Mouse (Mus musculus) CH12.LX (cell line): ENCODE results near the gene Apol7a. TPM values are rescaled to one million over a fixed set of nuclear protein-coding genes. Genes with fewer than 3 reads are reported as not detected.
A peak's percentile ranks its signal among the peaks of the same experiment; 100 is the strongest.

ENCODE experiments used
- DNase-seq: peaks from one replicate; pipeline ENCODE4 v3.0.0-alpha.2; 2013; ENCODE audit errors: extremely low read depth
- H3K27ac ChIP-seq: 2 replicates; pipeline ENCODE4 v1.5.1; 2012; ENCODE audit warnings: low read depth, mild to moderate bottlenecking, control low read depth, moderate library complexity; ENCODE audit not compliant: insufficient read depth
- H3K27me3 ChIP-seq: replicated peaks from 2 replicates; pipeline ENCODE3; 2012; ENCODE audit warnings: inconsistent platforms
- H3K36me3 ChIP-seq, 2 experiments: replicated peaks in 1 of 2; 2 replicates each; pipeline versions ENCODE3 to v1.6.1; 2012; ENCODE audit warnings: inconsistent platforms in 1 of 2, low read length in 1 of 2, mild to moderate bottlenecking in 1 of 2, mixed read lengths in 1 of 2, moderate library complexity in 1 of 2; ENCODE audit not compliant: control insufficient read depth in 1 of 2, insufficient read depth in 1 of 2
- H3K4me1 ChIP-seq, 2 experiments: 2 replicates each; pipeline ENCODE4 v1.6.1; 2012; ENCODE audit warnings: inconsistent platforms in 1 of 2, moderate library complexity in 1 of 2; ENCODE audit not compliant: insufficient read depth in 2 of 2, control insufficient read depth in 1 of 2
- H3K4me2 ChIP-seq: 2 replicates; pipeline ENCODE4 v1.6.1; 2012; ENCODE audit warnings: low read depth, mild to moderate bottlenecking, control low read depth; ENCODE audit not compliant: poor library complexity, insufficient read depth, severe bottlenecking
- H3K4me3 ChIP-seq, 3 experiments: fragments of 150-350 bp in 1 of 3; sonication (generic) in 1 of 3; replicated peaks in 1 of 3; 2 replicates each; pipeline versions ENCODE3 to v1.5.1; 2011 to 2012; ENCODE audit warnings: low read depth in 2 of 3, low read length in 2 of 3, mild to moderate bottlenecking in 2 of 3, moderate library complexity in 2 of 3, control low read depth in 1 of 3, improper control_type of control experiment in 1 of 3, inconsistent platforms in 1 of 3, mixed read lengths in 1 of 3; ENCODE audit not compliant: poor library complexity in 1 of 3
- H3K79me2 ChIP-seq: replicated peaks from 2 replicates; pipeline ENCODE4 v1.6.1; 2012; ENCODE audit warnings: mild to moderate bottlenecking, moderate library complexity; ENCODE audit not compliant: control insufficient read depth, poor library complexity, insufficient read depth, severe bottlenecking; ENCODE audit errors: extremely low read depth
- H3K9ac ChIP-seq: 2 replicates; pipeline ENCODE4 v1.6.1; 2012; ENCODE audit warnings: low read depth, mild to moderate bottlenecking, control low read depth, moderate library complexity; ENCODE audit not compliant: insufficient read depth
- H3K9me3 ChIP-seq: replicated peaks from 2 replicates; pipeline ENCODE3; 2012; ENCODE audit warnings: low read length, inconsistent platforms, mixed read lengths
- CHD2 ChIP-seq: IDR thresholded peaks from 2 replicates; pipeline ENCODE4 v1.6.1; 2011; ENCODE audit warnings: low read length, improper control_type of control experiment
- CTCF ChIP-seq, 2 experiments: IDR thresholded peaks in 1 of 2; conservative IDR thresholded peaks in 1 of 2; 2 replicates each; pipeline ENCODE4 v1.5.1; 2011 to 2012; ENCODE audit warnings: low read depth in 2 of 2, low read length in 2 of 2, improper control_type of control experiment in 1 of 2, inconsistent platforms in 1 of 2, mild to moderate bottlenecking in 1 of 2, moderate library complexity in 1 of 2
- E2F4 ChIP-seq: IDR thresholded peaks from 2 replicates; pipeline ENCODE4 v1.6.1; 2011; ENCODE audit warnings: low read depth, low read length, improper control_type of control experiment; ENCODE audit not compliant: insufficient replicate concordance
- ELF1 ChIP-seq: IDR thresholded peaks from 2 replicates; pipeline ENCODE4 v1.6.1; 2014; ENCODE audit warnings: low read depth, mild to moderate bottlenecking, inconsistent platforms, low read length, improper control_type of control experiment
- EP300 ChIP-seq: IDR thresholded peaks from 2 replicates; pipeline ENCODE4 v1.6.1; 2011; ENCODE audit warnings: low read length, improper control_type of control experiment
- GABPA ChIP-seq: IDR thresholded peaks from 2 replicates; pipeline ENCODE4 v1.6.1; 2012; ENCODE audit warnings: low read depth, low read length, improper control_type of control experiment, inconsistent platforms; ENCODE audit not compliant: insufficient replicate concordance
- HCFC1 ChIP-seq: IDR thresholded peaks from 2 replicates; pipeline ENCODE4 v1.6.1; 2012; ENCODE audit warnings: low read depth, mild to moderate bottlenecking, inconsistent platforms, low read length, improper control_type of control experiment
- IRF4 ChIP-seq: IDR thresholded peaks from 2 replicates; pipeline ENCODE4 v1.6.1; 2014; ENCODE audit warnings: low read depth, mild to moderate bottlenecking, inconsistent platforms, low read length, improper control_type of control experiment
- JUND ChIP-seq: conservative IDR thresholded peaks from 2 replicates; pipeline ENCODE4 v1.6.1; 2011; ENCODE audit warnings: low read depth, low read length, improper control_type of control experiment
- MAFK ChIP-seq: IDR thresholded peaks from 2 replicates; pipeline ENCODE4 v1.6.1; 2011; ENCODE audit warnings: low read length, improper control_type of control experiment; ENCODE audit not compliant: insufficient replicate concordance
- MAX ChIP-seq: IDR thresholded peaks from 2 replicates; pipeline ENCODE4 v1.6.1; 2011; ENCODE audit warnings: low read length, improper control_type of control experiment
- MAZ ChIP-seq: IDR thresholded peaks from 2 replicates; pipeline ENCODE4 v1.6.1; 2012; ENCODE audit warnings: low read depth, mild to moderate bottlenecking, inconsistent platforms, low read length, improper control_type of control experiment, moderate library complexity
- MEF2A ChIP-seq: IDR thresholded peaks from 2 replicates; pipeline ENCODE4 v1.6.1; 2014; ENCODE audit warnings: low read depth, mild to moderate bottlenecking, inconsistent platforms, low read length, improper control_type of control experiment, borderline replicate concordance
- MXI1 ChIP-seq: IDR thresholded peaks from 2 replicates; pipeline ENCODE4 v1.6.1; 2011; ENCODE audit warnings: mild to moderate bottlenecking, low read depth, low read length, improper control_type of control experiment
- POLR2A ChIP-seq: IDR thresholded peaks from 2 replicates; pipeline ENCODE4 v1.6.1; 2011; ENCODE audit warnings: low read depth, mild to moderate bottlenecking, improper control_type of control experiment, low read length
- POLR2AphosphoS2 ChIP-seq: IDR thresholded peaks from 2 replicates; pipeline ENCODE4 v1.6.1; 2011; ENCODE audit warnings: low read depth, low read length, improper control_type of control experiment
- SMC3 ChIP-seq: IDR thresholded peaks from 2 replicates; pipeline ENCODE4 v1.6.1; 2011; ENCODE audit warnings: low read depth, low read length, improper control_type of control experiment
- TBP ChIP-seq: conservative IDR thresholded peaks from 2 replicates; pipeline ENCODE4 v1.6.1; 2011; ENCODE audit warnings: low read depth, low read length, improper control_type of control experiment
- USF1 ChIP-seq: IDR thresholded peaks from 2 replicates; pipeline ENCODE4 v1.6.1; 2014; ENCODE audit warnings: low read depth, mild to moderate bottlenecking, inconsistent platforms, low read length, improper control_type of control experiment
- ZNF384 ChIP-seq: IDR thresholded peaks from 2 replicates; pipeline ENCODE4 v1.6.1; 2012; ENCODE audit warnings: low read depth, low read length, improper control_type of control experiment, inconsistent platforms
- dilution Hi-C: fragments of 300-500 bp; cut with MboI; formaldehyde crosslinking; loops from 2 replicates; pipeline ENCODE4 v1.14.3; 2020; ENCODE audit warnings: low sequenced_read_pairs; ENCODE audit not compliant: extremely low pct_unique_long_range_greater_than_20kb, extremely low pct_ligation_motif_present
- in situ Hi-C: fragments of 300-500 bp; cut with MboI; formaldehyde crosslinking; loops from 3 replicates; pipeline ENCODE4 v1.14.3; 2019; ENCODE audit warnings: low sequenced_read_pairs, low pct_ligation_motif_present, low pct_unique_long_range_greater_than_20kb, mixed read lengths
- polyA plus RNA-seq: library from polyadenylated mRNA; unstranded; fragments of >175 nt; gene quantifications from 2 replicates; pipeline ENCODE4 v1.2.1, GENCODE M21; 2012; ENCODE audit warnings: low read depth; ENCODE audit not compliant: insufficient read length
- total RNA-seq, 2 experiments: library from RNA; depleted of rRNA; stranded (reverse); fragments of 300-350 nt in 1 of 2; fragments of >200 nt in 1 of 2; gene quantifications; 2 replicates each; pipeline ENCODE4 v1.2.3; 2012 to 2014

Gene Apol7a
- total and polyA plus RNA-seq, 3 experiments = not detected

DNA sequence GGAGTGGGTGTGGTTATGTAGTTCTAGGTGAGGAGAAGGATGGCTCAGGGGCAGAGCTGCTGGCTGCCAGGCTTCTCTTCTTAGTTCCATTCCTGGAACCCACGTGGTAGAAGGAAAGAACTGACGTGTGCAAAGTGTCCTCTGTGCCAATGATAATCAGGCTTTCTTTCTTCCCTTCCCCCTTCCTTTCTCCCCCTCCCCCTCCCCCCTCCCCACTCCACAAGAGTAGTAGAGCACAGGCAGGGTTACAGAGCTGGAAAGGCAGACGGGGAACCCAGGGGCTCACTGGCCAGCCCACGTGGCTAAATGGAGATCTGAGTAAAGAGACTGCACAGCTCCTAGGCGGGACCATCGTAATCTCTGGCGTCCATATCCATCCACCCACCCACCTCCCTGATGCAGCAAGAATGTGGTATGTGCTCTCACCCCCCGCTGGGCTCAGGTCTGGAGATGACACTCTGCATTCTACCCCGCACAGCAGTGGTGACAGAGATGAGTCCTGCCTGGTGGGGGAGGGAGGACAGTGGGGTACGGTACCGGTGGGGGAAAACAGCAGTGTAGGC lies 42.6 kb downstream of the Apol7a start:
- Histone ChIP-seq H3K27me3 (peaks cover 67% of the 10 kb centered on the region), H3K4me3 (no peak overlapping the region), H3K9ac (no peak overlapping the region), H3K79me2 (no peaks in the 10 kb centered on the region), H3K36me3 (no peaks in the 10 kb centered on the region), H3K9me3 (no peaks in the 10 kb centered on the region), H3K27ac (no peak overlapping the region), H3K4me2 (peak overlapping the region; percentile 61; the same call in 1 of the 2 replicates), H3K4me1 (peaks cover 0 to 3% of the 10 kb centered on the region in 2 experiments; a peak in 2 of 4 replicates)
- no peak for TF ChIP-seq CHD2
- no peak for TF ChIP-seq USF1
- no peak for TF ChIP-seq MXI1
- no peak for TF ChIP-seq TBP
- no peak for TF ChIP-seq POLR2AphosphoS2
- TF ChIP-seq MAX = no peak
- TF ChIP-seq MAZ = no peak
- TF ChIP-seq HCFC1 = no peak
- no peak for TF ChIP-seq MEF2A
- no peak for TF ChIP-seq CTCF (conservative IDR thresholded peaks at IDR 0.05 in 1 of 2, IDR thresholded peaks at IDR 0.05 in 1 of 2; ENCODE audit: low read depth in 2 of 2, low read length in 2 of 2)
- TF ChIP-seq E2F4 = no peak
- no peak for TF ChIP-seq JUND
- no peak for TF ChIP-seq ELF1
- no peak for DNase-seq
- in situ Hi-C loops (loop anchor here (10.0 to 25.0 kb wide), 2 partner anchors 132 to 369 kb away; no protein-coding TSS in a partner anchor), dilution Hi-C loops (no loop called here)

DNA sequence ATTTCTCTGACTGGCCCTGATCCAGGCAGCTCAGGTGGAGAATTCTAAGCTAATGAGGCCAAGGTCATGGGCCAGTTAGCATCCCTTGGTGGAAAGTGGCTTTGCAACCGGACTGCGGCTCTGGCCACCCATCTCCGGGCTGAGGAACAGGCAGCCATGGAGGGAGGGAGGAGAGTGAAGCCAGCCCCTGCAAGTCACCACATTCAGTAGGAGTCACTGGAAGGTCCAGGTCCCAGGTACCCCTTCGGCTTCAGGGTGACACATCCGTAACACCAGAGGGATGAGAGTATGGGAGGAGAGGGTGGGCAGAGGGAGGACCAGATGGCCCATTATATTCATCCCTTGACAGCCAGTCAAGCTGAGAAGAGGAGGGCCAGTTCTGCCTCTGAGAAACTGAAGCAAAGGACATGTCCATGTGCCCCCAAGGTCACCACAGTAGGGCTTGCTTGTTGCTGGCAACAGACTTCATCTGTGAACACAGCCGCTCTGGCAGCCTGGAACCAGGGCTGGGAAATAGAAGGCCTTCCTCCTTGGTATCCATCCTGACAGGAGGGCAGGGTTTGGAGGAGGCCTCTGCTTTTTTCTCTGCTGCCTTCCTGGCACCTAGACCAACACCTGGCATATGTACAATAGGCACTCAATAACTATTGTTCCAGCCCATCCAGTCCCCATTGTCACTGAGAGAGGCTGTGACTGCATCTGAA lies 43.9 kb downstream of the Apol7a start:
- Histone ChIP-seq H3K27ac (no peak overlapping the region), H3K4me2 (no peak overlapping the region), H3K9ac (no peak overlapping the region), H3K27me3 (peaks cover 67% of the 10 kb centered on the region), H3K36me3 (no peaks in the 10 kb centered on the region), H3K4me1 (peaks cover 0 to 3% of the 10 kb centered on the region in 2 experiments; a peak in 2 of 4 replicates), H3K4me3 (no peak overlapping the region), H3K79me2 (no peaks in the 10 kb centered on the region), H3K9me3 (no peaks in the 10 kb centered on the region)
- DNase-seq = no peak
- in situ Hi-C loops (loop anchor here (10.0 to 25.0 kb wide), 2 partner anchors 130 to 368 kb away; no protein-coding TSS in a partner anchor), dilution Hi-C loops (no loop called here)
- TF ChIP-seq CTCF (conservative IDR thresholded peaks at IDR 0.05 in 1 of 2, IDR thresholded peaks at IDR 0.05 in 1 of 2; ENCODE audit: low read depth in 2 of 2, low read length in 2 of 2) (no peak), MAFK (no peak), IRF4 (no peak), MAZ (no peak), ZNF384 (no peak), E2F4 (no peak), SMC3 (no peak), EP300 (no peak), POLR2A (no peak), GABPA (no peak)
